Mouse (Mus musculus) ES-Bruce4 (cell line): ENCODE results near the gene Snx1.

ENCODE experiments used
- CTCF ChIP-seq: IDR thresholded peaks from one replicate; pipeline ENCODE4 v1.8.1; 2011; ENCODE audit warnings: low read depth, low read length
- EP300 ChIP-seq: IDR thresholded peaks from 2 replicates; pipeline ENCODE4 v1.6.1; 2011; ENCODE audit warnings: low read depth, low read length; ENCODE audit not compliant: insufficient read depth
- POLR2A ChIP-seq: IDR thresholded peaks from one replicate; pipeline ENCODE4 v1.8.1; 2011; ENCODE audit warnings: low read length; ENCODE audit not compliant: insufficient read depth

GRCm38 (mm10) chr9:66049931-66050601 is 76.3 kb downstream of the Snx1 start:
- no peak for TF ChIP-seq CTCF
- TF ChIP-seq POLR2A: no peak
- TF ChIP-seq EP300: no peak
